Mouse (Mus musculus): Measurements from ENCODE around the gene Cln5.

DNA sequence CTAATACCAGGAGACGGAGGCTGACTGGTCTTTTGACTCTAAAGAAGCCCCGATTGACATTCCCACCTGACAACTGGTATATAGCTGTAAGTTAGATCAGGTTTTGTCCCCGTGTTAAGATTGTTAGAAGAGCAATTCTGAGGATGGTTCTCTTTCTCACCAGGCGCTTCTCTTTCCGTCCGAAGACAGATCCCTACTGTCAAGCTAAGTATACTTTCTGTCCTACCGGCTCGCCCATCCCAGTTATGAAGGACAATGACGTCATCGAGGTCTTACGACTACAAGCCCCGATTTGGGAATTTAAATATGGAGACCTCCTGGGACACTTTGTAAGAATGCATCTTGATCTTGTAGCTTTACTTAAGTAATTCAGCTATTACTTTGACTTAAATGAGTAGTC lies 1.5 kb downstream of the Cln5 start:
- no peak for TF ChIP-seq POLR2A (IDR thresholded peaks at IDR 0.05; ENCODE audit: control insufficient read depth, low read depth, low read length)
- no peak for TF ChIP-seq CTCF (IDR thresholded peaks at IDR 0.05; ENCODE audit: control insufficient read depth, insufficient read depth, insufficient replicate concordance, low read depth, low read length)

Data from testis, adult 2 months (tissue).